Mouse (Mus musculus) thymus, adult 18-20 months (tissue): ENCODE data around the gene Rnf31.
A peak's percentile ranks its signal among the peaks of the same experiment; 100 is the strongest.

Experiments used
- DNase-seq, 2 experiments: peaks; one replicate each; pipeline ENCODE4 v3.0.0; 2022; ENCODE audit warnings: mixed read lengths in 2 of 2

The Rnf31 gene

DNA sequence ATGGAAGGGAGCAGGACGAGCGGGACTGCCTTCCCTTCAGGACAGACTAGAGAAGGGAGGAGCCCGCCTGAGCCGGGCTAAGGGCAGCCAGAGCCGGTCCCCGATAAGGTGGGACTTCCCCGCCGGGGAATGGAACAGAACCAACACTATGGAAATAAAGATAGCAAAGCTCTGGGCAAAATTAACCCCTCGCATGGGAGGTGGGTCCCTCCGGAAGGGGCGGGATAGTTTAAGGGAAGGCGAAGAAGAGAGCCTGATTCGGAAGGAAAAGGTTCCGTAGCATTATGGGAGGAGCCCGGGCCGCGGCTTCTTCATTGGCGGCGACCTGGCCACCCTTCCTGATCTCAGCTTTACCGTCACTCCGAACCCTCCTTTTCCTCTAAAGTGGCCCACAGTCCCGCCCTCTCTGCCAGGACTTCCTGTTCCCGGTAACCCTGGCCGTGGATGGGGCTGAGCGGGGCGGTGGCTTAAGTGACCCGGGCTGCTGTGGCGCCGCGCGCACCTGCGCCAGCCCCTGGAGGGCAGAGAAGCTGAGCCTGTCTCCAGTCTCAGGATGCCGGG is at the start of gene Rnf31:
Gene Rnf31 (plus strand): TSS at position 378 of the 561 bp plus-strand sequence.
- DNase-seq = peak; percentile 87 to 91

DNA sequence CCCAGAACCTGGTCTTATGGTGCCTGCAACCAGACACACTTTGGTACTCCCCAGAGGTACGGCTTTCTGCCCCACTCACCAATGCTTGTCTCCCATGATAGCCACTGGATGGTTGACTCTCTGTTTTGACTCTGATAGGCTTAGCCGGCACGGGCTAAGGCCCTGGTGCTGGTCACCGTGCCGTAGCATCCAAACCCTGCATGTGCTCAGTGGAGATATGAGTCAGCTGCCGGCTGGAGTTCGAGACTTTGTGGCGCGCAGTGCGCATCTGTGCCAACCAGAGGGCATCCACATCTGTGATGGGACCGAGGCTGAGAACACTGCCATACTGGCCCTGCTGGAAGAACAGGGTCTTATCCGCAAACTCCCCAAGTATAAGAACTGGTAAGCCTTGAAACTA is 49.2 kb upstream of the Rnf31 start:
- DNase-seq = no peak

DNA sequence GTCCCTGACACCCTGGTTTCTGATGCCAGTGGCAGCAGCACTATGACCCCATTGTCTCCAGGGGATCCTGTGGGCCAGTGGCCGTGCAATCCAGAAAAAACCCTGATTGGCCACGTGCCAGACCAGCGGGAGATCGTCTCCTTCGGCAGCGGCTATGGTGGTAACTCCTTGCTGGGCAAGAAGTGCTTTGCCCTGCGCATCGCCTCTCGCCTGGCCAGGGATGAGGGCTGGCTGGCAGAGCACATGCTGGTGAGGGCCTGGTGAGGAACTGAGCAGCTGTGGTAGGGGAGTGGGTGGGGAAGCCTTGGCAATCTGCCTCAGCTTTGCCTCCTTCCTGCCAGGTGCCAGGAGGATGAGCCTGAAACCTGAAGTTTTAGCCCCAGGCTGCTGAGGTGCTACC is 47.2 kb upstream of the Rnf31 start:
- DNase-seq = no peak

DNA sequence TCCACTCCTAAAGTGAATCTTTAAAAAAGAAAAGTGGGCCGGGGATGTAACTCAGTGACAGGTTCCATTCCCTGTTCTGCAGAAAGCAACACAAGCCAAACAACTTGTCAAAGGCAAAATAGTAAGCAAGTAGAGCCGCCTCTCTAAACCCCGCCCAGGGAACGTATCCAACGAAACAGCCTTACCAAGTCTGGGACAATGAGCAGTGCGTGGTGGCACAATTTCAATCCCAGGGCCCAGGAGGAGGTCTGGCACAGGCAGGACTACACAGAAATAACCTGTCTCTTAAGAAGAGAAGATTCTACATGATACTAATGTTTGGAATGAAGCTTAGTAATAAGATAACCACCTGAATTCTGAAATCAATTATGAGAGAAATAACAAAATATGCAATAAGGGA is 41.3 kb upstream of the Rnf31 start:
- DNase-seq = no peak

DNA sequence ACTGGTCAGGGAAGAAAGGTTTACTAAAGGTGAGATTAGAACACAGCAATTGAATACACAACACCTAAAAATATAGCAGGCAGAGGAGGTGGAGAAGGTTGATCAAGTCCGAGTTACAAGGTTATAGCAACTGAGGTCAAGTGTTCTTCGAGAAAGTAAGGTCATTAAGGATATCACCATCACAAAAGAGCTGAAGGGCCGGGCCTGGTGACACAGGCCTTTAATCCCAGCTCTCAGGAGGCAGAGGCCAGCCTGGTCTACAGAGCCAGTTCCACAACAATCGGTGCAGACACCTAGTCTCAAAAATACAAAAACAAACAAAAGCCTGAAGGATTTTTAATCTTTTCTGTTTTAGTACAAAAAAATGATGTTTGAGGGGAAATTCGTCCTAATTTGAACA is 40.2 kb upstream of the Rnf31 start:
- no peak for DNase-seq

DNA sequence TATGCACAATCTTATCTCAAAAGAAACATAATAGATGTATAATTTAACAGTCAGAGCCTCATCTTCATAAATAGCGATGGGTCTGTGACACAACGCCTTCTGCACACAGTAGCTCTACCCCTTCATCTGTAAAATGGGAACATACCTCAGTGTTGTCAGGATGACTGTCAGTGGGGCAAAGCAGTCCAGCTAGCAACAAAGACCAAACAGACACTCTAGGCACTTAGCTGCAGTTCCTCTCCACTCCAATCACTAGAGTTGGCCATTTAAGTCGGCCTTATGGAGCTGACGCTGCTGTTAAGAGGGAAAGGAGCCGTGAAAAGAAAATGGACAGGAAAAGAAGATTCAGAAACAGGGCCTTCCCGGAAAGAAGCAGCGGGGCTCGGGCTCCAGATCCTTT is 39.7 kb upstream of the Rnf31 start:
- DNase-seq = no peak

DNA sequence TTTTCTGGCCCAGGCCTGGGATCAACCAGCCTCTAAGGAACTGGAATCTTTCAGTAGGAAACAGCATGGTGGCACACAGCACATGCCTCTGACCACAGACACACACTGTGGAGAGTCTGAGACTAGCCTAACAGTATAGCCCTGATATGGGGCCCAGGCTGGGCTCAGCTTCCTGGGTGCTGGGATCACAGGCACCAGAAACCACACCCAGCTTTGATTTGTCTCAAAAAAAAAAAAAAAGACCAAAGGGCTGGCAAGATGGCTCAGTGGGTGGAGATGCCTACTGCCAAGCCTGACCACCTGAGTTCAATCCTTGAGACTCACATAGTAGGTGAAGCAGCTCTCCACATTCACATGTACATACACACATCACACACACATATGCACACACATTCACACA is 36.9 kb upstream of the Rnf31 start:
- no peak for DNase-seq

DNA sequence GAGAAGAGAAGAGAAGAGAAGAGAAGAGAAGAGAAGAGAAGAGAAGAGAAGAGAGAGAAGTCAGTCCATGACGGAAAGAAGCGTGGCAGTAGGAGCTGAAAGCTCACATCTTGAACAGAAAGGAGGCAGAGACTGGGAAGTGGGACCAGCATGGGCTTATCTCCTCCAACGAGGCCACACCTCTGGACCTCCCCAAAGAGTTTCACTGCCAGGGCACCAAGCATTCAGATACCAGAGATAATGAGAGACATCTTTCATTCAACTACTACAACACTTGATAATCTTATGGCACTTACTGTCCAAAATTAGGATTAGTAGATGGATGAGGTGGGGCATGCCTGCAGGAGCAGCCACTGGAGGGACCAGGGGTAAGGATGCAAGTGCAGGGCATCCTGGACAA is 35.7 kb upstream of the Rnf31 start:
- DNase-seq = no peak

DNA sequence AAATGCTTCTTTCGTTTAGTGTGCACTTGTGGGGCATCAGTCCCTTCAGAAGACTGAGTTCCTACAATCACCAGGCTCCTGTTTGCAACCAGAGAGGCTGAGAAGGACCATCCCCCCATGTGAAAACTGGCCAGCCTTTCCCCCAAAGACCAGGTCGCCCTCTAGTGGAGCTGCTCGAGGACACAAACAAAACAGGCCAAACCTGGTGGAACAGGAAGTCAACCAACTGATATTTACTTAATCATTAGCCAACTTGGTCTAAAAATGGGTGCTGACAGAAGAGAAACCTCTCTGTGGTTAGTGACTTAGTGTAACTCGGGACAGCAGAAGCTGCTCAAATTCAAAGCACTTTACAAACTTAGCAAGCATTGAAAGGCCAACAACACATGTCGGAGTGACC is 34.5 kb upstream of the Rnf31 start:
- peak in 1 of 2 experiments; percentile 55 for DNase-seq

DNA sequence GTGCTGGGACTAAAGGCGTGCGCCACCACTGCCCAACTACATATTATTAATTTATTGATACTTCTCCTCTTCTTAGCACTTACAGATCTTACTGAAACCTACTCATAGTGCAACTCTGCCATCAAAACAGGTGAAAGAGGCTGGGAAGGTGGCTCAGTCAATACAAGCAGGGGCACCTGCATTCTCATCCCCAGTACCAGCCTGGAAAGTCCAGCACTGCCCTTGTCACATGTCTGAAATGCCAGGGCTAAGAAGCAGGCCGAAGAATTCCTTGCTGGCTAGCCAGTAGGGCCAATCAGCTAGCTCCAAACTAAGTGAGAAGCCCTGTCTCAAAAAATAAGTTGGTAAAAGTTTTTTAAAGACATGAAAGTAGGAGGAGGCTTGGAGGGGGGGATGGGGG is 33.9 kb upstream of the Rnf31 start:
- DNase-seq = no peak

DNA sequence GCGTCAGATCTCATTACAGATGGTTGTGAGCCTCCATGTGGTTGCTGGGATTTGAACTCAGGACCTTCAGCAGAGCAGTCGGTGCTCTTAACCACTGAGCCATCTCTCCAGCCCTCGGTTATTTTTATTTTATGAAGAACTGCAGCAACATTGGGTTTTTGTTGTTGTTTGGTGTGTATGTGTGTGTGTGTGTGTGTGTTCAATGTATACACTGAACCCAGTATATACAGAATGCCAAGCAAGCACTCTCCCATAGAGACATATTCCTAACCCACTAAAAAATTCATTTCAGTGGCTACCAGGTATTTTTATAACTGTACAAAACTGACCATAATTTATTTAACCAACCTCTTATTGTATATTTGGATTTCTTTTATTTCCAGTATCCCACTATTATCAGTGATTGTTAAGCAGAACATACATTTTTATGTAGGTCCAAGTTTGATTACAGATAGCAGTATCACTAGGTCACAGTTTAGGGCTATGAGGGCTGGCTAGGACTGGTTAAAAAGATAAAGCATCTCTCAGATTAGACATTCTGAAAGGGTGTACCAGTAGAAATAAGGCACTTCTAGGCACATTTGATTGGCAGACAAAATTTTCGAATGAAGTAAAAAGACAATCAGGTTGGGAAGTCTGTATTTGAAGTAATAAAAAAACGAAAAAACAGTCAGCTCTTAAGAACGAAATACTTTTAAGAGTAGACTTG is 32.6 kb upstream of the Rnf31 start:
- DNase-seq = no peak

DNA sequence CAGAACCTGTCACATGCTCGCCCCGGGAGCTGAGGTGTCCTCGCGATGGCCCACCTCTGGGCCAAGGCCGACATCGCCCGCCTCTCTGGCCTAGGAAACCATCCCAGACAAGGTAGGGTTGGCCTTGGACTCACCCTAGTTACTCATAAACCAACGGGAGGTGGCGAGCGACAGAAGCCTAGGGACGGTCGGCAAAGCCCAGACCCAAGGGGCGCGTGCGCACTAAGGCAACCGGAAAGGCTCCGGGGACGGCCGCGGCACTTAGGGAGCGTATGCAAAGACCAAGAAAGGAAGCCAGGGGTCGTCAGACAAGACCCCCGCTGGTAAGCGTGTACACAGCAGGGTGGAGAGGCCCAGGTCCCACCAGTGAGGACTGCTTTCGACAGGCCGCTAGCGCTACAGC is 31.7 kb upstream of the Rnf31 start, which contains the start of gene Dcaf11:
Gene Dcaf11 (plus strand): TSS at position 208 of the 403 bp plus-strand sequence.
- peak; percentile 77 to 86 for DNase-seq

DNA sequence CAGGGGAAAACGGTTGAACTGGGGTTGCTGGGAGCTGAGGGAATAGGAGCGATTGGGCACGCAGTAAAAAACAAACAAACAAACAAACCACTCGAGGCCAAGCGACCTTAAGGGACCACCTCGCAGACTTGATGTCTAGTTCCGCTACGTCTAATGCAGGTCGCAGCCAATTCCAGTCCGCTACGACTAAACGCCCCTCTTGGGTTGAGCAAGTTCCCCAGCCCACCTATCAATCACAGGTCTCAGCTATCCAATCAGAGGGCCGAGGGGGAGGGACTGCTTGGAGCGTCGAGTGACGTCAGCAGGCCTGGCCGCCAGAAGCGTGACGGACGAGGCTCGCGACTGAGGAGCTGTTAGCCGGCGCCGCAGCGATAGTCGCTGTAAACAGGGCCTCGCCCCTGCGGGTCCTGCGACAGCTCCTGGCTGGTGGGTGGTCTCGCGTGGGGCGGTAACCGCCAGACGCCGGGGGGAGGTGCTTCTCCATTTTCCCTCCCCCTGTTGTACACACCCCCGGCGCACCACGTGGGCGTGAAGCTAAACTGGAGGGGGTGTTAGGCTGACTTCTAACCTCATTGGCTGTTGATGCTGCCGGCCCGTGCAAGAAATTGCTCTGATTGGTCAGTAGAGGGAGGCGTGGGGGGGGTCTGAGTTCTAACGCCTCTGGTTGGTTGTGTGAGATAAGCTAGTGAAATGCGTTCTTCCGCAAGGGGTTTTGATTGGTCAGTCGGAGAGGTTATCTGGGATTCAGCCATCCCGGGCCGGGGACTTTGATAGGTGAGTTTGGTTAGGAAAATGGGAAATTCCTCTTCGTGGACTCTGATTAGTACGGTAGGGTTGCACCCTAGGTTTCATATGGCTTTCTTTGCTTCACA is 31.1 kb upstream of the Rnf31 start, which contains the start of gene A730061H03Rik:
Gene A730061H03Rik (minus strand): TSS at position 205 of the 872 bp plus-strand sequence.
- DNase-seq = peak; percentile 97 to 99

DNA sequence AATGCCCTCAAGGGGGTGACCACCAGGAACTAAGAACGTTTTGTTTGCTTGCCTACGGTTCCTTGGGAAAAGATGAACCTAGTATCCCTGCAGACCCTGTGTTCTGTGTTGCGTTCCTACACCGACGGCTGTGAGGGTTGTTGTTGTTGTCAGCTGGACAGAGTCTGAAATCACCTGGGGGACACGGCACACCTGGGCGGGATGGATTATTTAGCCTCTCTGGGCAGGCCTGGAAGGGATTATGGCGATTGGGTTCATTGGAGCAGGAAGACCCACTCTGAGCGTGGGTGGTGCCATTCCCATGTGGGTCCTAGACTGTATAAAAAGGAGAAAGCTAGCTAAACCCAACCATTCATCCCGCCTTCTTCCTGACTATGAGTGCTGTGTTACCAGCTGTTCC is 29.6 kb upstream of the Rnf31 start:
- no peak for DNase-seq

DNA sequence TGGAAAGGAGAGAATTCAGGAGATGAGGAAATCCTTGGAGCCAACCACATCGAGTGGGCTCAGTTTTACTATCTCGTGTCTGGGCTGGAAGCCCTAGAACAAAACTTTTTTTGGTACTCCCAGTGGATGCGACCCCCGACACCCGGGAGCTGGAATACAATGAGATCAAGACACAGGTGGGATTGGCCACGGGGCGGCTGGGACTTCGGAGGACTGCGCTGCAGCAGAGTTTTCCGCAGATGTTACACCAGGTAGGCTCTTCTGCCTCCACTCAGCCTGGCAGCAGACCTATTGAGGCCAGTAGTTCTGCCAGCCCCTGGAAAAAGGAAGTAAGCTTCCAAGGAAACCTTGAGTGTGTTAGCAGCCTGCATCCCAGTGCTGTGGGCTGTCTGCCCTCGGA is 28.3 kb upstream of the Rnf31 start:
- no peak for DNase-seq

DNA sequence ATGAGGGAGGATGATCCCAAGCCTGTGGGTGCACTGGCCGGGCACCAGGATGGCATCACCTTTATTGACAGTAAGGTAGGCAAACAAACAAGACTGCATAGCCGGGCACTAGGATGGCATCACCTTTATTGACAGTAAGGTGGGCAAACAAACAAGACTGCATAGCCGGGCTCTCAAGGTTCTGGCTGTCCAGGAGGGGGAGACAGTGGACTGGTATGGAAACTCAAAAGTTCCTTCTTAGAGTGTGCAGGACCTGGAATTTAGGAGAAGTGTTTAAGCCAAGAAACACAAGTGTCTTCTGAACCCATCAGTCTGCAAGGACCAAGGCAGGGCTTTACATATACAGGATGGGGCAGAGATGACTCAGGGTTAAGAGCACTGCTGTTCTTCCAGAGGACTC is 25.8 kb upstream of the Rnf31 start:
- no peak for DNase-seq

DNA sequence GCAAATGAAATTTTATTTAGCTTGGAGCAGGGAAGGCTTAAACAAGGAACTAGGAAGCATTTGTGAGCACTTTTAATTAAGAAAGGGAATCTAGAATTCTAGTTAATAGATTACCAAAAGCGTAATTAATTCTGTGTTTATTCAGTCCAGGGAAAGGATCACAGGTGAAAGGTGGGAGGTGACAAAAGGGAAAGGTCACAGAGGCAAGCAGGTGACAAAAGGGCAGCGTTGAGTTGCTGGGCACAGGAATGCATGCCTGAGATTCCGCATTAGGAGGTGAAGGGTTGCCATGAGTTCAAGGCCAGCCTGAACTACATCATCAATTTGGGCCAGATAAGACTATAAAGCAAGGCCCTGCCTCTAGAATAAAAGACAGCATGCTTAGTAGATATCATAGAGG is 24.0 kb upstream of the Rnf31 start:
- no peak for DNase-seq

DNA sequence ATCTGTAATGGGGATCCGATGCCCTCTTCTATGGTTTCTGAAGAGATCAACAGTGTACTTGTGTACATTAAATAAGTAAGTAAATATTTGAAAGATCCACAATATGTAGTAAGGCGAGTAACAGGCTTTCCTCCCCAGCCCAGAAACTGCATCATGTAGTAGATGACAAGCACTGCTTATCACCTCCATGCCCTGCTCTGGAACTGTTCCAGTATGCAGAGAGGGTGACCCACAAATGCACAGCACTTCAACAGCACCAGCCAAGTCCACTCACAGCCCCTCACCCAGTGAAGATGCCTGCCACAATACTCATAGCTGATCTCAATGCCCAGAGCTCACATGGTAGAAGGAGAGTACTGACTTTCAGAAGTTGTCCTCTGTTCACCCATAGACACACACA is 20.9 kb upstream of the Rnf31 start:
- no peak for DNase-seq

DNA sequence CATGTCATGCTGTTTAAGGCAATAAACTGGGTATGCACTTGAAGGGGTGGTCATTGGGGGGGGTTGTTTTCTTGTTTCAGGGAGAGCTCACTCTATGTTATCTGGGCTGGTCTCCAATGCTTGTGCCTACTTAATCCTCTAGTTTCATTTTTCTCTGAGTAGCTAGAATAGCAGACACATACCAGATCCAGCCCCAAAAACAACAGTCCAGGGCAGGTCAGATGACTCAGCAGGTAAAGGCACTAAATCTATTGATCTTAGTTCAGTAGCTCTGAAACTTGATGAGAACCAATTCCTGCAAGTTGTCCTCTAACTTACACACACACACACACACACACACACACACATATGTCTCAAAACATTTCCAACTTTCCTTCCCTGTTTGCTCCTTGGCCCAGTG is 19.7 kb upstream of the Rnf31 start:
- DNase-seq = no peak

DNA sequence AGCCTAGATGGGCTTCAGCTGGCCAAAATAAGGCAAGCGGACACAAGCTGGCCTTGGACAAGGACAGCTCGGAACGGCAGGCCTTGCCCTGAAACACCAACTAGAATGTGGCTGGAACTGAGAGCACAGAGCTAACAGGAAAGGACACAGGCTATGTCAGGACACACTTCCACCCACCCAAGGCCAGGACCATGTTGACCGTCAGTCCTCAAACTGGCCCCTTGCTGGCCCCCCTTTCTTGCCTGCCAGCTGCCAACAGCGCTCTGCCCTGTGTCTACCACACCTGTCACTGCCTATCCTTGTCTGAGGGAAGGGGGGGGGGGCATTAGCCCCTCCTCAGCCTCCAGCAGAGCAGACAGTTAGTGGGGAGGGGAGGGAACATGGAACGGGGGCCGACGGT is 16.2 kb upstream of the Rnf31 start, which contains the start of gene Fitm1:
Gene Fitm1 (plus strand): TSS at position 316 of the 400 bp plus-strand sequence.
- DNase-seq = no peak

DNA sequence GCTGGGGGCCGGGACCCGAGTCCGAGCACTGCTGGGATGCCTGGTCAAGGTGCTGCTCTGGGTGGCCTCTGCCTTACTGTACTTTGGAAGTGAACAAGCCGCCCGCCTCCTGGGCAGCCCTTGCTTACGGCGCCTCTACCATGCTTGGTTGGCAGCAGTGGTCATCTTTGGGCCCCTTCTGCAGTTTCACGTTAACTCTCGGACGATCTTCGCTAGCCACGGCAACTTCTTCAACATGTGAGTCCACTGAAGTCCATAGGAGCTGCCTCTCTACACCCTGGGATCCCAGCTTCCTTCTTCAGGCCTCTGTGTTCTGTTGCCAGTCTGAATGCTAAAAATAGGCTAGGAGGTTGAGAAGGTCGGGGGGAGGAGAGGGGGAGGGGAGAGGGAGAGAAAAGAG is 15.8 kb upstream of the Rnf31 start:
- no peak for DNase-seq

DNA sequence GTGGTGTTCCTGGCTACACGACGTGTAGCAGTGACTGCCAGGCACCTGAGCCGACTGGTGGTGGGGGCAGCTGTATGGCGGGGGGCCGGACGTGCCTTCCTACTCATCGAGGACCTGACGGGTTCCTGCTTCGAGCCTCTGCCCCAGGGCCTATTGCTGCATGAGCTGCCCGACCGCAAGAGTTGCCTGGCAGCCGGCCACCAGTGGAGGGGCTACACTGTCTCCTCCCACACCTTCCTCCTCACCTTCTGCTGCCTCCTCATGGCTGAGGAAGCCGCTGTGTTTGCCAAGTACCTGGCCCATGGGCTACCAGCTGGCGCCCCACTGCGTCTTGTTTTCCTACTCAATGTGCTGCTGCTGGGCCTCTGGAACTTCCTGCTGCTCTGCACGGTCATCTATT is 15.1 kb upstream of the Rnf31 start:
- no peak for DNase-seq

DNA sequence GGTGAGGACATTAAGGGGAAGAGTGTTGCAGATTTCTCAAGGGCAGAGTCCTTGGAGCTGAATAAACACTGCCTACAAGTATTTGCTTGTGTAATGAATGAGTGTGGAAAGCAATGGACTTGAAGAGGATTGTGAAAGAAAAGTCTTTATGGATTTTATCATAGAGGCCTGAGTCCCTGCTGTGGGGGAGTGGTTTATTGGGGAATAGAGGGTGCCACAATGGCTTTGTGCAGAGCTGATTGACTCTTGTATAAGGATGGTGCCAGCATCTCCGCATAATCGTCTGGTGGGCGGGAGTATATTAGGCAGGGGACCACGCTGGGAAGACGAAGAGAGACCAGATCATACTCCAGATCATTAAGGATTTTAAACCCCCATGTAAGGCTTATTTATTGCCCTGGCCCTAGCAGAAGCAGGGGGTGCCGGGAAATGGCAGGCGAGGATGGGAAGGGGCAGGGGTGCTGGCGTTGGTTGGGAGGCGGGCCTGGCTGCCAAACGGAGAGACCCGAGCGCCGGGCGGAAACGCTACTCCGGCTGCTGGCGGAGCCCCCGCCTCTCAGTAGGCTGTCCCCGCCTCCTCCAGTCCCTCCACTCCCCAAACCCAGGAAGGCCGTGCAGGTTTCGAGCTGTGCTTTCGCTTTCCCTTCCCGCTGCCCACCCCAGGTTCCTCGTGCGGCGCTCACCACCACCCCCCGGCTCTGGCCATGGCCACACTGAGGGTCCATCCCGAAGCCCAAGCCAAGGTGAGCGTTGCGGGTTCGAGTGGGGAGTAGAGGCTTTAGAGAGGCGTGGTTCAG is 13.4 kb upstream of the Rnf31 start, which contains the start of gene Psme1:
Gene Psme1 (plus strand): TSS at position 253 of the 797 bp plus-strand sequence.
- DNase-seq = peak; percentile 84 to 85
